Mouse (Mus musculus) lung, adult 2 months (tissue): ENCODE data around the gene Rbx1. TPM values are rescaled to one million over a fixed set of nuclear protein-coding genes. Genes with fewer than 3 reads are reported as not detected.
"Not testable (repeated sequence)": the region's sequence is repeated elsewhere in the genome, so short reads cannot be mapped to it uniquely, and the experiment has no call there.

Source experiments
- DNase-seq: peaks from one replicate; pipeline ENCODE4 v3.0.0; 2022
- H3K4me1 ChIP-seq: fragments of 200-500 bp; 2 replicates; pipeline ENCODE4 v1.6.1; 2011; ENCODE audit warnings: low read length; ENCODE audit not compliant: control insufficient read depth, insufficient read depth
- H3K4me3 ChIP-seq: fragments of 200-500 bp; replicated peaks from 2 replicates; pipeline ENCODE3; 2011; ENCODE audit warnings: low read depth, mild to moderate bottlenecking, control low read depth, low read length; ENCODE audit errors: extremely low read depth
- CTCF ChIP-seq: fragments of 200-500 bp; IDR thresholded peaks from 2 replicates; pipeline ENCODE4 v1.5.1; 2011; ENCODE audit warnings: mild to moderate bottlenecking, low read length, control low read depth; ENCODE audit not compliant: insufficient read depth
- POLR2A ChIP-seq: fragments of 200-500 bp; IDR thresholded peaks from 2 replicates; pipeline ENCODE4 v1.6.1; 2011; ENCODE audit warnings: low read depth, mild to moderate bottlenecking, control low read depth, low read length, borderline replicate concordance; ENCODE audit errors: extremely low read depth
- WGBS: fragments of 180-500 bp; shearing (Covaris S2); methylation state at CpG from one replicate; pipeline ENCODE4 v1.1.7; 2018; 5-methylcytosine and 5-hydroxymethylcytosine counted together
- polyA plus RNA-seq: library from polyadenylated mRNA; depleted of rRNA; stranded (reverse); fragments of >200 nt; gene quantifications from 2 replicates; pipeline ENCODE4 v1.2.3, GENCODE M21; 2012; rRNA removed

Gene Rbx1
- 55.5 and 85.0 TPM in 2 replicates for polyA plus RNA-seq

- TF ChIP-seq CTCF (no peak), POLR2A (peak; percentile 92; the same call in 1 of the 2 replicates)
- 1% methylated on average over 61 of the region's 62 CpGs for WGBS
- peak within 1 kb of the TSS; percentile 93 for H3K4me3 ChIP-seq
- peak; percentile 100 for DNase-seq
- H3K4me1 ChIP-seq = peaks cover 3% of the 10 kb centered on the region
These were observed at the start of gene Rbx1 for GRCm38 (mm10) chr15:81465901-81466737. Gene Rbx1, plus strand, starts transcription at chr15:81466296.

DNA sequence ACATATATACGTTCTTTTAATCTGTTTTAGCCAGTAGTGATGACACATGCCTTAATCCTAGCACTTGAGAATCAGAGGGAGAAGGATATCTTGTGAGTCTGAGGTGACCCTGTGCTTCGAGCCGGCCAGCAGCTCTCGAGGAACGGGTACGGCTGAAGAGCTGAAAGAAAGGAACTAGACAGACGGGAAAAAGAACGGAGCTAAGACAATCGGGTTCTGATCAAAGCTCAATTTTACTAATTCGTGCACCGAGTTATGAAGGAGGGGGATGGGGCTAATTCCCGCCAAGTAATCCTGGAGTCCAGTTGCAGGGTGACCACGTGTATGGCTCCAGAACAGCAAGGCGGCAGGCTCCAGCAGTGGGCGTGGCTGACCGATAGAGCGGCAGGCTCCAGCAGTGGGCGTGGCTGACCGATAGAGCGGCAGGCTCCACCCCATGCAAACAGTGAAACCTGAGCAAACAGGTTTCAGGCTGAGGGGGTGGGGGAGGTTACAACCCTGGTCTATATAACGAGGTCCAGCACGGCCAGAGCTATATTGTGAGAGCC is 49.3 kb upstream of the Rbx1 start:
- not testable (repeated sequence) for H3K4me1 ChIP-seq
- 6% methylated on average over 22 of the region's 22 CpGs for WGBS
- DNase-seq = peak; percentile 53
- H3K4me3 ChIP-seq = peak overlapping the region; percentile 16

DNA sequence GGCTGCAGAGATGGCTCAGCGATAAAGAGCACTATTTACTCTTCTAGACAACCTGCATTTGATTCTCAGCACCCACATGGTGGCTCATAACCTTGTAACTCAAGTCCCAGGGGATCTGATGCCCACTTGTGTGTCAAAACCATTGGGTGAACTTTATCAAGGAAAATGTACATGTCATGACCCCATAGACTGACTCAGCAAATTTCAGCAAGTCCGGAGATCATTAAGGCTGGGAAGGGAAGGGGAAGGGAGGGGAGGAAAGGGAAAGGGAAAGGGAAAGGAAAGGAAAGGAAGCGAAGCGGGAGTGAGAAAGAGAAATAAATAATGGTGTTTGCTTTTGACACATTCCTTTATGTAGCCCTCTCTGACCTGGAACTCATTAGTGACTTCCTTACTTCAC is 48.0 kb upstream of the Rbx1 start:
- no peak for DNase-seq
- WGBS = 68% methylated on average over 4 of the region's 4 CpGs
- TF ChIP-seq POLR2A (no peak), CTCF (no peak)
- H3K4me3 ChIP-seq = no peak overlapping the region
- peaks cover 6% of the 10 kb centered on the region; the same call in 1 of the 2 replicates for H3K4me1 ChIP-seq

- Histone ChIP-seq H3K4me3 (no peak overlapping the region), H3K4me1 (peaks cover 5% of the 10 kb centered on the region)
- TF ChIP-seq CTCF (no peak), POLR2A (no peak)
- WGBS = 53% methylated on average over 1 of the region's 1 CpGs
- no peak for DNase-seq
These were observed 44.6 kb upstream of the Rbx1 start for GRCm38 (mm10) chr15:81421454-81421853.

DNA sequence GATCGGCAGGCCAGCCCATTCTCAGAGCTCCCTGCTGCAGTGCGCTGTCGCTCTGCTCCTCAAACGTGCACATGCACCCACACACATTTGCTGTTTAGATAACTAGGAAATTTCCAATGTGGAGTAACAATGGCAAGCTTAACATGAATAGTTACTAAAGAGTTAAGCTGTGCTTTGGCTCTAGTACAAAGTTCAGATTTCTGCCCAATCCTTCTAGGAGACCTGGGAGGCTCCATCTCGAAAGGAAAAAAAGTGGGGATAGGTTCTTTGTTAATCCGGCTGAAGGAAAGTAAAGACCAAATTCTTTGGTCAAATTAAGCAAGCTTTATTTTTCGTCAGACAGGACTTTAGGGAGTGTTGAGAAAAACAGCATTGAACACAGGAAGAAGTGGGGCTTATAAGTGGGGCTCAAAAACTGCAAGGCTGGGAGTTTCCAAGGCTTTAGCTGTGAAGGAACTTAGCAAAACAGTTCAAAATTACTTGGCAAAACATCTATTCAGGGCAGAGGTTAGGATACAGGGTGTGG is 43.9 kb upstream of the Rbx1 start:
- TF ChIP-seq POLR2A (no peak), CTCF (no peak)
- Histone ChIP-seq H3K4me3 (no peak overlapping the region), H3K4me1 (peaks cover 2% of the 10 kb centered on the region)
- 60% methylated on average over 7 of the region's 7 CpGs for WGBS
- no peak for DNase-seq

DNA sequence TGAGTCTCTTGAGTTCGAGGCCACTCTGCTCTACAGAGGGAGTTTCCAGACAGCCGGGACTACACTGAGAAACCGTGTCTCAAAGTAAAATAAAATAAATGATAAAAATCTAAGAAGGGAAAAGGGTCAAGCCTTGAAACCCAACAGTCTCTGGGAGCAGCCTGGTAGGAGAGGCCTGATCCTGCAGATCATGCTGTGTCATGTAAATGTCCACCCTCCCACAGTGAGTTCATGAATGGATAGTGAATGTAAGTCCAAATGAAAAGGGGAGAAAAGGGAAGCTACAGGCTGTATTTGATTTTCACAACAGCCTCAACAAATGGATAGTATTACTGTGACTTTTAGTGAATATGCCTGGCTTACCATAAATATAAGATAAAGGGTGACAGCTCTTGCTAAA is 40.8 kb upstream of the Rbx1 start:
- 85% methylated on average over 3 of the region's 3 CpGs for WGBS
- Histone ChIP-seq H3K4me1 (peaks cover 2% of the 10 kb centered on the region), H3K4me3 (no peak overlapping the region)
- no peak for TF ChIP-seq POLR2A
- TF ChIP-seq CTCF = no peak
- no peak for DNase-seq

DNA sequence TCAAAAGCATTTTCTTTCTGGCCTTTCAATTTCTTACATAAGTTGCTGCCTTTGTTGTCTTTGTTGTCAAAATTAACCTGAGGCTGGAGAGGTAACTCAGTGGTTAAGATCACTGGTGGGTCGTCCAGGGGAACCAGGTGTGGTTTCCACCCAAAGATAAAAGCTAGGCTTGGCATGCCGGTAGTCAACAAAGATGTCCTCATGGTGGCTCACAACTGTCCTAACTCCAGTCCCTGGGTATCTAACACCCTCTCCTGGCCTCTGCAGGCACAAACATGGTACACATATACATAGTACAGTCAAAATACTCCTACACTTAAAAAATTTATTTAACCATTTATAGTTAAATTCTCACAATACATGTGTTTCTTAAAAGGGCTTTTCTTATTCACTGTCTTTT is 38.1 kb upstream of the Rbx1 start:
- Histone ChIP-seq H3K4me1 (no peaks in the 10 kb centered on the region; the same call in none of the 2 replicates), H3K4me3 (no peak overlapping the region)
- no peak for DNase-seq
- TF ChIP-seq CTCF = no peak
- TF ChIP-seq POLR2A = no peak
- 80% methylated on average over 2 of the region's 2 CpGs for WGBS

- no peak overlapping the region for H3K4me3 ChIP-seq
- DNase-seq = no peak
- 82% methylated on average over 1 of the region's 1 CpGs for WGBS
- TF ChIP-seq CTCF (no peak), POLR2A (no peak)
- H3K4me1 ChIP-seq = no peaks in the 10 kb centered on the region
These were observed 34.9 kb upstream of the Rbx1 start for GRCm38 (mm10) chr15:81431195-81431594.

GRCm38 (mm10) chr15:81438345-81438744 is 27.8 kb upstream of the Rbx1 start:
- no peak for TF ChIP-seq CTCF
- TF ChIP-seq POLR2A = no peak
- H3K4me1 ChIP-seq = no peaks in the 10 kb centered on the region
- no peak for DNase-seq
- no peak overlapping the region for H3K4me3 ChIP-seq
- WGBS = 91% methylated on average over 1 of the region's 1 CpGs

- Histone ChIP-seq H3K4me3 (no peak overlapping the region), H3K4me1 (no peaks in the 10 kb centered on the region)
- TF ChIP-seq CTCF (no peak), POLR2A (no peak)
- no peak for DNase-seq
These were observed 26.9 kb upstream of the Rbx1 start for GRCm38 (mm10) chr15:81439236-81439635.
